Mouse (Mus musculus) retina, embryonic 14.5 days (tissue): ENCODE data around the gene Rrp36.
A peak's percentile ranks its signal among the peaks of the same experiment; 100 is the strongest.

Experiments
- DNase-seq: peaks from one replicate; pipeline ENCODE4 v3.0.0-alpha.2; 2015; ENCODE audit warnings: low spot score

The Rrp36 gene

DNA sequence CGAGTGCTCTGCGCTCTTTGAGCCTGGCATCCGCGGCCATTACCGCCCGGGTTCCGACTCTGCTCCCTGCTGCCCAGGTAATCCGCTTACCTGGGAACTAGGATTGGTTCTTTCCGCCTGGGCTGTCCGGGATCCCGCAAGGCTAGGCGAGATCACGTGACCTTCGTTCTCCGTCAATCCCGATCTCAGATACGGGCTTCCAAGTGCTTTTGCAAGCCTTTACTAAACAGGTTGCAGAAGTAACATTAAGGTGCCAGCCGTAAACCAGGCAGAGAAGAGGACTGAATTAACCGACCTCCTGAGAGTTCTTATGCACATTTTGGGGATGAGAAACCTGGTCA is 27.9 kb downstream of the Rrp36 start:
- DNase-seq = no peak

DNA sequence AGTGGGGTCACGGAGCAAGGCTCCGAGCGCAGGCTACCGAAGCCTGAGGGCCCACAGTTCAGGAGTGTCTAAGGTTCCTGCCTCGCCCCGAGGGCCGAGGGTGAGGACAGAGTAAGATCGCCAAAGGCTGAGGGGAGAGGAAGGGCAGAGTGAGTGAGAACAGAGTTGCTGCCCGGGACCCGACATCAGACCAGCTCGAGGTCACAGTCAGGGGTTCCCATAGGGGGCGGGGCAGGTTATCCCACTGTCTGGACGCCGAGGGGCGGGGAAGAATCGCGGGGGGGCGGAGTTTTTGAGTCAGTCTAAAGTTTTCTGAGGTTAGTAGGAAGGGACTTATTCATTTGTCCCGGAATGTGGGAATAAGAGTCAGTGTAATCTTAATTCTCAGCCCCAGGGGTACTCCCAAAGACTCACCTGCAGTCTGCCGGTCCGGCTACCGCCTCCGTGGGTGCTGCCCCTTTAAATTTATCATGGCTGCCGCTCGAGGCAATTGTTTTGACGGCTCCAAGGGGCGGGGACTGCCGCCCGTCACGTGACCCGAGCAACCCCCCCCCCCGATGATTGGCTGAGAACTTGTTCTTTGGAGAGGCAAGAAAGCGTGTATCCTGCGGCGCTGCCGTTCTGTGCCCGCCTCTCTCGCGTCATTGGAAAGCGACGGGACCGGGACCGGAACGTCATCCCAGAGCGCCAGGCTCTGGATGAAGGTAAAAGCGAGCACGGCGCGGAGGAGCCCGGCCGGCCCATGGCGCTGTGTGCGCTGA is 28.4 kb downstream of the Rrp36 start, which contains the start of the genes Klc4 and Mrpl2:
Gene Klc4 (minus strand): TSS at position 462 of the 761 bp plus-strand sequence.
Gene Mrpl2 (plus strand): TSS at position 669 of the 761 bp plus-strand sequence.
- DNase-seq = peak; percentile 97

DNA sequence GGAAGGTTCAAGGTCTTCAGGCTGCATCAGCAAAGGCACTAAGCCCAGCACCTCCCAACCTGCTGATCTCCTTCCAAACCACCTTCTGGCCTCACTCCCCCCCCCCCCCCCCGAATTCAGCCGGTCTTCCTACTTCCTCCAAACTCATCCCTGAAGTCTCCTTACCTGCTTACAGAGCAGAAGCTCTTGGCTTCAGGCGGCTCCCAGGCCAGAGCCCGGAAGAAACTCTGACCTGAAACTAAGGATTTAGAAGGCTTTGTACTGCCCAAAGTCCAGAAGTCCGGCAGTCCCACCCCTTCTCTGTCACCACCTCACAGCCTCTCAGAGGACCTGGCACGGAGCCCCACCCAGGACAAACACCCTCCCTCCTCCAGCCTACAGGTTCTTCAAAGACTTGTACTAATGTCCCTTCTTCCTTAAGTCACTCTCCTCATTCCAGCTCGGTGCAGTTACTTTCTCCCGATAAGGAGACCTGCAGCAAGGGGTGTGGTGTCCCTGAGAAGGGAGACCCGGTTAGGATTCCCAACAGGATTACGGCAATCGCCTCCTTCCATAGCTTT is 29.2 kb downstream of the Rrp36 start:
- no peak for DNase-seq

DNA sequence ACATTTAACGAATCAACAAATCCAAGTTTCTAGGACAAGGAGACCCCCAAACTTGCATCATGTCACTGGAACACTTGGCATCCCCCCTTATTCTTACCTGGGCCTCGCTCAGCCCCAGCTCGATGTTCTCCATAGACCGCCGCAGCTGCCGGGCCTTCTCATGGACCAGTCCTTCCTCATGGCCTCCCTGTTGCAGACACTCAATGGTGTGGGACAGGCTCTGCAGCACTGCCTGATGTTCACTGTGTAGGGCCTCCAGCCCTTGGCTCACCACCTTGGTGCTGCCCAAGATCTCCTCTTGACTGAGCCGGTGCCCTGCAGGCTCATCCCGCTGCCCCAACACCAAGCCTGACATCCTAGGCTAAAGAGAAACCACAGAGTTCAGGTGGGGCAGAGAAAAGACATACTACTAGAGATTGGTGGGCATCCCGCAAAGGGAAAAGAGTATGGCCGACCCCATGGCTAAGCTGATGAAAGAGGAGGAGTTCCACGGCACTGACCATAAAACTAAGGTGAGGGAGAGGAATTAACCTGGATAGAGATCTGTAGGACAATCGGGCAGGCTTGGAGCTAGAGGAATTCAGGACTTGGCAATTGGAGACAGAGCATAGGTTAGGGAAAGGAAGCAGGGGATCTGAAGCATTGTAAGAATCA is 29.9 kb downstream of the Rrp36 start:
- no peak for DNase-seq

DNA sequence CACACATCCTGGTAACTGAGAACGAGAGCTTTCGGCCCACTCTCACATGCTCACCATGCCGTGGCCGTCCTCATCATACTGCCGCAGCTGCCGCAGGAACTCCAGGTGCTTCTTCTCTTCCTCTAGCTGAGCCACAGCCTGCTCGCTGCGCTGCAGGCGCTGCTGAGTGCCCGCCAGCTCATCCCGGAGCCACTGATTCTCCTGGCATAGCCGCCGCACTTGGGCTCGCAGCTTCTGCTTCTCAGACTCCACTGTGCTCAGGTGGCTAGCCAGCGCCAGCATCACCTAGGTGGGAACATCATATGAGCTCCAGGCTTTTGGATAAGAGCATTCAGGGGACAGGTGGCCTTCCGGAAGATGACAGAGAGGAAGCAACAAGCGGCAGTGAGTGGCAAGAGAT is 32.1 kb downstream of the Rrp36 start:
- no peak for DNase-seq

DNA sequence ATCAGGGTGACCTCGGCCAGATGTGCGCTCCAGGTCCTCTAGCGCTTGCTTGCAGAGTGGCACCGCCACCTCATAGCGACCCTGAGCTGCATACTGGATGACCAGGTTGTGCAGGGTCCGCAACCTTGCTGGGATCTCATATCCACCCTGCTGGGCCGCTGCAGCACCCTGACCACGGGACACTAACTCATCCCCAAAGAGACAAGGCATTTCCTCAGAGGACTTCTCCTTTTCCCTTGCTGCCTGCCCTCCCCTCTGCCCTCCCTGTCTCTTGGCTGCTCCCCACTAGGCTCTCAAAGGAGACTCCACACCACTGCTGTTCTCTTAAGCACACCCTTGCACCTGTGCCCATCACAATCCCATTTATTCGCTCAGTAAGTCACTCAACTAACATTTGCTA is 34.2 kb downstream of the Rrp36 start:
- DNase-seq = no peak

DNA sequence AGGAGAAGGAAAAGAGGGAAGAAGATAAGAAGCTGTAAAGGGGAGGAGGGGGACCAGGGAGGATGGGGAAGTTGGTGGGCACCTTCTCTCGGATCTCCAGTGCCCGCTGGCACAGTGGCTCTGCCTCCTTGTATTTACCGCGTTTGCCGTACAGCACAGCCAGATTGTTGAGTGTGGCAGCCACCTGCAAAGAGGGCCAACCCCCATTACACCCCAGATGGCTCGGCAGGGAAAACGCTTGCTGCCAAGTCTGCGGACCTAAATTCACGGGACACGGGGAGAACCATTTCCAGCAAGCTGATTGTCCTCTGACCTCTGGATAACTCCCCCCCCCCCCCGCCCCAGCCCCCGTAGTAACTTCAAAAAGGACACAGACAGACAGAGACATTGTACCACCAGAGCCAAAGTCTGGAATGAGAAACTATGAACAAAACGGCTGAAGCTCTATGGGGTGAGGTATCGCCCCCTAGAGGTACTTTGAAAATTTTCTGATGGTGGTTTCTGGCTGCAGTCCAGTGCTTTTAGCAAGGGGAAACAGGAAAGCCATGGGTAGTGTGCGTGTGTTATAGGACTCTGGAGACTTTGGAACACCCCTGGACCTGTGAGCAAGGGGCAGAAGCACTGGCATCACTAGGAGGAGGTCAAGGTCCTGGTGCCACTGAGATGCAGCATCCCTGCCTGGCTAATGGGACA is 37.2 kb downstream of the Rrp36 start:
- DNase-seq = peak; percentile 88

DNA sequence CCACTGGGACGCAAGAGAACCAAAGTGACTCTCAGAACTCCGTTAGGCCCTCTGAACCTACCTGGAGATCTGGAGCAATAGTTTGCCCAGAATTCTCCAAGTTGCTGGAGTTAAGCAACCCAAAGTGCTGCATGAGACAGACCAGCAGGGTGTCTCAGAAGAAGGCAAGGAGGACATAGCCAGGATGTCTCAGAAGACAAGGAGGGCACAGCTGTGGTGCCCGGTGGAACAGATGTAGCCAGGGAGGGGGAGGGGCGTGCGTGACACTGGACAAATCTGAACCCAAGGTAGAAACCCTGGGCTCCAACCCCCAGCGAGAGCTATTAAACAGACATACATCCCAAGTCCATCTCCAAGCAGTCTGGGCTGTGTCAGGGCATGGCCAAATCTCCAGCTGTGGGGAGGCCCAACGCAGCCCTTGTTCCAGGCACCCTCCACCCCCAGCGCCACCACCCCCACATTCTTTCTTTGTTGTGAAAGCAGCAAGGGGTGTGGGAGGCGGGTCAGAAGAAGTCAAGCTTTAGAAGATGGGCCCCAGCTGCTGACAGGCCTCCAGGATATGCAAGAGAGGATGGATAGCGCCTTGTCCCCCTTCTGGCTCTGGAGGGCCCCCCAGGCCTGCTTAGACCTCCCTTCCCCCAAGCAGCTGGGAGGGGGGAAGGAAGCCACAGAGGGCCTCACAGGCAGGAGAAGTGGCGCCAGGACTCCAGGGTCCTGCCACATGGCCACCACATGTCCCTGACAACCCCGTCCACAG is 44.3 kb downstream of the Rrp36 start:
- peak; percentile 72 for DNase-seq

DNA sequence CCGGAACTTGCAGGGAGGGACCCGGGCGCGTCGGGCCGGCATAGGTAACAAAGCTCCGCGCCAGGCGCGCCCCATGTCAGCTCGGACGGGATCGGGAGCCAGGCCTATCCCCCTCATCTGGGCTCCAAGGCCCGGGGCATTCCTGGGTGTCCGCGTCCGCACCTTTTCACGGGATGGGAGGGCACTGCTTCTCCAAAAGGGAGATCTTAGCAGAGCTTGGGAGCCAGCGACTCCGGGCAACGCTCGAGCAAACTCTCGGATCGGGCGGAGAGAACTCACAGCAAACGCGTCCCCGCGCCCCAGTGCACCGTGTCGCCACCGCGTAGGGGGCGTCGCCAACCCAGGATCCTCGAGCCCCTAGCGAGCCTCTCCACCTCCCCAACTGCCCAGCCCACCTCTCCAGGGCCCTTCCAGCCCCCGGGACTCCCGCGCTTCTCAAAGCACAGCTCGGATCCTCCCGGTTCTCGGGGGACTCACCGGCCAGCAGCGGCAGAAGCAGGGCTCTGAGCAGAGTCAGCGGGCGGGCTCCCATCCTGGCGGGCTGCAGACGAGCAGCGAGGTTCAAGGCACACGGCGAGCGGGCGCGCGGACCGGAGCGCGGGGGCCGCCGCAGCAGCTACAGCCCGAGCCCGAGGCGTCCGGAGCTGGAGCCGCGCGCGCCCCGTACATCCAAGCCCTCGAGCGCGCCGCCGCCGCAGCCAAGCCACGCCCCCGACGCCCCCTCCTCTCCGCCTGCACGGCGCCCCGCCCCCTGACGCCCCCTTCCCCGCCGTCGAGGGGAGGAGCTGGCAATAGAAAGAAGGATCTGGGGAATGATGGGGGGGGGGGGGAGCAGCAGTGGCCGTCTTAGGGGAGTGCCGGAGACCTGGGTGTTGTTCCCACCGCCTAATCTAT is 45.1 kb downstream of the Rrp36 start, which contains the start of gene Ptk7:
Gene Ptk7 (minus strand): TSS at position 714 of the 894 bp plus-strand sequence.
- peak; percentile 89 for DNase-seq

DNA sequence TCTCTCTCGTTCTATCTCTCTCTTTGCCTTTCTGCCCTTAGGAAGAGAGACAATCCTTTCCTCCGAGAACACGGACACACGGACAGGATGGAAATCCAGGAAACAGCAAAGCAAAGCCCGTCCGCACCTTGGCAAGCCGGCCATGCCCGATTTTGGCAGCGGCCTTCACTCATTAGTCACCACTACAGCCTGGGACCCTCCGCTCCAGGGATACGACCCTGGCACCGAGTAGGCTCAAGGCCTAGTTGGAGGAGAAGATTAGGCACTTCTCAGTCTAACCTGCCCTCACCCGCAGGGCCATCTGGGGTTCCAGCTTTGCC is 45.7 kb downstream of the Rrp36 start:
- no peak for DNase-seq

DNA sequence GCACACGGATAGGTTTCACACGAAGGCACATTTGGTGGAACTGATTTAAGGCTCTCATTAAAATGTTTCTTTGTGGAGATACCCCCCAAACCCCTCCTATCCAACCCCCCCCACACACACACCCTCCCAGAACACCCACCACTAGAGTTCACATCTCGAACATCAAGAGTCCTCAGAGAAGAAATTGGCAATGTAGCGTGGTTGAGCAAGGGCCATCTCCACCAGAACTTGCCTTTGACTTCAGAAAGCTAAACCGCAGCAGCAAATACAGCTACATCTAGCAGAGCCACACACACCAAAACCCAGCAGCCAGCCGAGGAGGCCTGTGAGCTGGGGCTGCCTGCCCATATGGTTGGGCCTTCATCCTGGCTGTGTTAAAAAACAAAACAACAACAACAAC is 46.7 kb downstream of the Rrp36 start:
- no peak for DNase-seq

DNA sequence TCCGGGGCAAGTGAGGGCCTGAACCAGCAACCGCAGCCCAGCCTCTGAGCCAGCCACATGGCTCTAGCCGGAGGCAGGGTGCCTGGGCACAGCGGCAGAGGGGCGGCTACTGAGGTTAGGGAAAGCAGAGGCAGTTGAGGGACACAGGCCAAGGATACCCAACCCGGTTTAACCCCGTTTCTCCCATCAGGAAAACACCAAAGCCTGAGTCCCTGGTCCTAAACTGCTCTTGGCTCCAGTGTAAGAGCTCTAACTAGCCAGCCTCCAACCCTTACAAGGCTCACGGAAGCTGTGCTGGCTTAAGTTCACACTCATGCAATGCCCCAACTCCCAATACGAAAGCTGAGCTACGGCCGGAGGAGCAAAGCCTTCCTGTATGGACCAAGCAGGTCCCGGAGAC is 49.6 kb downstream of the Rrp36 start:
- DNase-seq = no peak

DNA sequence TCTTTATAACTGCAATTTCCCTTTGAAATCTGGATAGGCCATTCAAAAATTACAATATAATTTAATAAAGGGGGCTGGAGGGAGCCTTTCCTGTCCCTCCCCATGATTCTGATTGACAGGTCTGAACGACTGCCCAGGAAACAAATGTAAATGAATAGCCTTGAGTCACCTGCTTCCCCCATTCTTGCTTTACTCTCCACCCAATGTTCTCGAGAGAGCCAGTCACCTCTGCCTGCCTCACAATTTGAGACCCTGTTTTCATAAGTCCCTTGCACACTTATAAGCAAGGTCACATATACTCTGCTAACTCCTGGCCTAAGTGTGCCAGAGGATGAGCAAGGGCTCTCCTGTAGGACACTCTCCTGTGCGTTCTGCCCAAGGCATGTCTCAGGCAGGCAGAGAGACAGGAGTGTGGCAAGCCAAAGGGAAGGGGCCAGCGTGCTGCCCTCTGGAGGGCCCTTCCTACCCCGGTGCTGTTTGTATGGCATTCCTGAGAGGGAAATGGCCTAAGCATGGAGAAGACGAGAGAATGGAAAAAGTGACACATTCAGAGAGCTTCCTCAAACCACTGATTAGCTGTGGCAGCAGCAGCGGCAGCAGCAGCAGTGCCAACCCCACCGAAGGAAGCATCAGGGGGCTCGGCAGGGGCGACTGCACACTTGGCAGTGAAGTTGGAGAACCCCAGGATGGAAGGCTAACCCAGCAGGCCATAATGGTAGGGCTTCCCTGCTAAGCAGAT is 50.2 kb downstream of the Rrp36 start:
- no peak for DNase-seq

DNA sequence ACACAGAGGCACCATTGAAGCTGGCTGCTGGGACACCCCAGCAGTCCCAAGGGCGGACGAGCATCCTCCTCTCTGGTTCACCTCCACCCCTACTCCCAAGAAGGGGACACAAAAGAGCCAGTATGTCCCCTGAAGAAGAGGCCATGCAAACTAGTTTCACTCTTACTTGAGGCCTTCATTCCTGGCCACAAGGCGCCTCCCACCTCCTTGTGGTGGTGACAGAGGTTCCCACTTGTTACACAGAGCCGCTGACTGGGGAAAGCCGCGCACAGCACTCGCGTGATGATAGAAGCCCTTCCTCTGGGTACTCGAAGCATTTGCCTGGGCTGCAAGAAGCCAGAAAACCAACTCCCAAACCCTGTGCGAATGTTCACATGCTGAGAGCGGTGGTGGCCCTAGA is 51.9 kb downstream of the Rrp36 start:
- DNase-seq = no peak

DNA sequence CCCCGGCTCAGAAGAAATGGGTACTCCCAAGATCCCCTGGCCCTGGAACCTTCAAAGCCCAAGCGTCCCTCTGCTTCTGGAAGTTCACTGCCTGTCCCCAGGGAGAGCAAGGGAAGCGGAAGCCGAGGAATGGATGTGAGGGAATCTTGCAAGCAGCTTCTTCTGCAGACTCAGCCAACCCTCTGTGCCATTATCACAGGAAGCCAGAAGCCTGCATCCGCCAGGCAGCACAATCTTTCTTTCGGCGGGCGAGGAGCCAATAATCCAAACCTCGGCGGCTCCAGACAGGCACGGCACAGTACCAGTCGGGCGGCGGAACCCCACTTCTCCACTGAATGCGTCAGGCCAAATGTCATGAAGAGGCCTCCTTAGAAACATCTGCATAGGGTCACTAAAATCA is 52.8 kb downstream of the Rrp36 start:
- DNase-seq = no peak

DNA sequence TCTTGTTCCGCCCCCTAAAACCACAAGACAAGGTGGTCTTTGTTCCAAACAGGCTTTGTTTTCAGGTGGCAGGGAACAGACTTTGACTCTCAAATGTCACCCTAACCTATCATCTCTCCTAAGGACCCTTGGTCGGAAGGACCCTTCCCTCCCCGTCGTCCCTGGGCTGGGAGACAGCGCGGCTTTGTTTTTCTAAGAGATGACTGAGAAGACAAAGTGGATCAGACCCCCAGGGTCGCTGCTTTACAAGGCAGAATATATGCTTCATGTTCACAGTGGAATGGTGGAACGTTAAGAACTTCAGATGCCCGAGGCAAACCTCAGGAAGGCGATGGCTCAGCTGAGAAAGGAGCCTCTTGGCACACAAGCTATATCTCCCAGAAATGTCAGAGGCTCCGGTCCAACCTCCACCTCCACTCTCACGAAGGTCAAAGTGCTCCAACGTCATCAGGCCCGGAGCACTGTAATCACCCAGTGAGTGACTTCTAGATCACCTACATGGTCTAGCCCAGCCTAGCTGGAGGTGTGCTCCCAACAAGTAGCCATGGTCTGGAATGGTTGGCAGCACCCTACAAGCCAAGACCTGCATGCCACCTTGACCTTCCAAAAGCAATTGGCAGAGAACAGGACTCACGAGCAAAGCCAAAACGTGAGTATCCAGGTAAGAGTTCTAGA is 54.3 kb downstream of the Rrp36 start:
- no peak for DNase-seq

DNA sequence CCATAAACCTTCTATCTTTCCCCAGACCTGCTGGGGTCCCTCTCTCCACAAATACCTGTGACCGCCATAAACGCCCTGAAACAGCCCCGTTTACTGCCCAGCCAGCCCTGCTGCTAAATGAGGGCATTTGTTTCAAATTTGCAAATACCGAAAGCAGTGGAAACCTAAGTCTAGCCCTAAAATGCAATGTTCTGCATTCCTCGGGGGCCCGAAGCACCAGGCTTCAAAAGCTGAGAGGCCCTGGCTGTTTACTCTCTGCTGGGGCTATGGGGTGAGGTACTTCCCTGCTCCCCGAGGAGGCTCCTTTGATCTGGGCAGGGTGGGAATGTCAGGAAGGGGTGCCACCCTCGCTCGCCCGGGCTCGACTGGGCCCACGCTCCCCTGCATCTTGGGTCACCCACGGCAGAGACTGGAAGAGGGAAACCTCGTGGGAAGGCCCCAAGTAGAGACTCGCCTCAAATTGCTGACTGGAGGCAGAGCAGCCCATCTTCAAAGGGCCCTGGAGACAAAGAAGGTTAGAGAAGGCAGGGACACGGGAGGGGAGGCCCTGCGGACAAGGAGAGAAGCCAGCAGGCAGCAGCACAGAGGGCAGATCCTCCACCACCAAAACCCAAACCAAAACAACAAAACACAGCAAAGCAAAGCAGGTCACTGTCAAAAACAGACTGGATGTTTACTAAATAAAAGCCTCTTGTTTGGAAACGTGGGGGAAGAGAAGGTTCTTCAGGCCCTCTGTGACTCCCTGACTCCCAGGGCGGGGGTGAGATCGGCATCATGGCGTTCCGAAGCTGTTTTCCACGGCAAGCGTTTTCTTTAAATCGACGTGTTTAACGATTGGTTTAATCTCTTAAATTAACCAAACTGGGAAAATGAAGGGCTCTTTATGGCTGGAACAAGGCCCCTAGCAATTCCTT is 55.1 kb downstream of the Rrp36 start:
- DNase-seq = peak; percentile 54

DNA sequence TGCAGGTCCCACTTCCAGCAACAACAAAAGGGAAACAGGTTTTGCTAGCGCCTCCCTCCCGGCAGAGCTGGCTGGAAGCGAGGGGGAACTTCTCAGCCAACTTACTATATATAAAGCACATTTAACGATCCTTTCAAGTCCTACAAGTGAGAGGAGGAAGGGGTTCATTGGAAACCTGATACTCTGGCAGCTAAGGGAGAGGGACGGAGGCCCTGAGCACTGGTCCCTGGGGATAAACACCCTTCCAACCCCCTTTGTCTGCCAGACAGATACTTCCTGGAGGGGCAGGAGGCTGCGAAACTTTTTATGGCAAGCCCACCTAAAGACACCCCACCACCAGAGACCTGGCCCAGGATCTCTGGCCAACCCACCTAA is 55.8 kb downstream of the Rrp36 start:
- DNase-seq = no peak

DNA sequence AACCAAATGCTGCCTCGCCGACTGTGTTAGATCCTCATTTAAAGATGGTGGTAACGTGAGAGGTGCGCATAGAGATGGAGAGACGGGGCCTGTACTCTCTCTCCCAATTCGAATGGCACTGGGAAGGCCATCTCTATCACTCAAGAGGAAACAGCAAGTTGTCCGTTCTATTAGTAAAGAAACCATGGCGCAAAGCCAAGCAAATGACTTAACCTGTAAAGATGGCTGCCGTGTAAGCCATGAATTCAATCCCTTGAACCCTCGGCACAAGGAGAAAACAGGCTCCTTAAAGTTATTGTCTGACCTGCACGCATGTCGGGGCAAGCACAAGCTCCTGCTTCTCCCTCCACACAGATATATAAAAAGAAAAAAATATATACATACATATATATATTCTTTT is 56.4 kb downstream of the Rrp36 start:
- DNase-seq = no peak
